Mouse (Mus musculus) neural tube, embryonic 11.5 days (tissue): ENCODE data around the gene Mvd. TPM values are rescaled to one million over a fixed set of nuclear protein-coding genes. Genes with fewer than 3 reads are reported as not detected.

ENCODE experiments used
- ATAC-seq: fragments of 200-750 bp; cut with Nextera tagmentation; 2 replicates; pipeline ENCODE4 v1.8.0; 2017; ENCODE audit warnings: moderate number of reproducible peaks, mild to moderate bottlenecking, moderate TSS enrichment, moderate library complexity; ENCODE audit not compliant: insufficient read depth, low FRiP score, low TSS enrichment
- DNase-seq: peaks from one replicate; pipeline ENCODE4 v3.0.0-alpha.2; 2015; ENCODE audit warnings: low spot score
- H3K27ac ChIP-seq: fragments of 300-500 bp; sonication (generic); 2 replicates; pipeline ENCODE4 v1.5.1; 2014; ENCODE audit warnings: low read depth, mild to moderate bottlenecking, low read length
- H3K27me3 ChIP-seq: fragments of 300-500 bp; sonication (generic); 2 replicates; pipeline ENCODE4 v1.6.1; 2014; ENCODE audit warnings: mild to moderate bottlenecking, low read length, mixed read lengths; ENCODE audit not compliant: control insufficient read depth, insufficient read depth
- H3K36me3 ChIP-seq: fragments of 300-500 bp; sonication (generic); 2 replicates; pipeline ENCODE4 v1.6.1; 2014; ENCODE audit warnings: mild to moderate bottlenecking, low read length, moderate library complexity, mixed read lengths; ENCODE audit not compliant: control insufficient read depth, insufficient read depth
- H3K4me1 ChIP-seq: fragments of 300-500 bp; sonication (generic); 2 replicates; pipeline ENCODE4 v1.6.1; 2014; ENCODE audit warnings: low read length, mixed read lengths; ENCODE audit not compliant: control insufficient read depth, insufficient read depth
- H3K4me2 ChIP-seq: fragments of 300-500 bp; sonication (generic); 2 replicates; pipeline ENCODE4 v1.6.1; 2014; ENCODE audit warnings: low read depth, mild to moderate bottlenecking, moderate library complexity
- H3K4me3 ChIP-seq: fragments of 300-500 bp; sonication (generic); 2 replicates; pipeline ENCODE4 v1.5.1; 2014; ENCODE audit warnings: low read depth, low read length
- H3K9ac ChIP-seq: fragments of 300-500 bp; sonication (generic); 2 replicates; pipeline ENCODE4 v1.6.1; 2014; ENCODE audit warnings: mild to moderate bottlenecking, low read length
- H3K9me3 ChIP-seq: fragments of 300-500 bp; sonication (generic); 2 replicates; pipeline ENCODE4 v1.6.1; 2016; ENCODE audit warnings: low read length; ENCODE audit not compliant: control insufficient read depth
- WGBS: fragments of 180-500 bp; shearing (Covaris S2); extraction: QIAGEN DNeasy Blood & Tissue Kit; methylation state at CpG from one replicate; pipeline ENCODE4 v1.1.7; 2014; 5-methylcytosine and 5-hydroxymethylcytosine counted together
- polyA plus RNA-seq: library from polyadenylated mRNA; unstranded; fragments of >200 nt; fragmentation: Nextera tagmentation; extraction: Ambion mirVana; gene quantifications from 2 replicates; pipeline ENCODE4 v1.2.1, GENCODE M21; 2014

The Mvd gene
- polyA plus RNA-seq, 1 experiment from 2014 or later, result 58.5 TPM

- Histone ChIP-seq H3K4me3 (no peak overlapping the region), H3K36me3 (no peaks in the 10 kb centered on the region), H3K4me1 (no peaks in the 10 kb centered on the region), H3K9me3 (no peaks in the 10 kb centered on the region), H3K4me2 (no peak overlapping the region), H3K27ac (no peak overlapping the region), H3K27me3 (no peaks in the 10 kb centered on the region), H3K9ac (no peak overlapping the region)
- WGBS, result 80% methylated on average over 9 of the region's 9 CpGs
- DNase-seq (no peak), ATAC-seq (no peak)
Measured at GRCm38 (mm10) chr8:122426145-122426544, 17.1 kb downstream of the Mvd start.

- ATAC-seq, result no peak
- H3K27me3 ChIP-seq, result no peaks in the 10 kb centered on the region
- no peak for DNase-seq
- no peaks in the 10 kb centered on the region for H3K4me1 ChIP-seq
- H3K36me3 ChIP-seq, result no peaks in the 10 kb centered on the region
- H3K27ac ChIP-seq, result no peak overlapping the region
- H3K9me3 ChIP-seq, result no peaks in the 10 kb centered on the region
- no peak overlapping the region for H3K4me3 ChIP-seq
- H3K4me2 ChIP-seq, result no peak overlapping the region
- WGBS, result 53% methylated on average over 5 of the region's 5 CpGs
- no peak overlapping the region for H3K9ac ChIP-seq
Measured at GRCm38 (mm10) chr8:122423659-122424058, 19.6 kb downstream of the Mvd start.

DNA sequence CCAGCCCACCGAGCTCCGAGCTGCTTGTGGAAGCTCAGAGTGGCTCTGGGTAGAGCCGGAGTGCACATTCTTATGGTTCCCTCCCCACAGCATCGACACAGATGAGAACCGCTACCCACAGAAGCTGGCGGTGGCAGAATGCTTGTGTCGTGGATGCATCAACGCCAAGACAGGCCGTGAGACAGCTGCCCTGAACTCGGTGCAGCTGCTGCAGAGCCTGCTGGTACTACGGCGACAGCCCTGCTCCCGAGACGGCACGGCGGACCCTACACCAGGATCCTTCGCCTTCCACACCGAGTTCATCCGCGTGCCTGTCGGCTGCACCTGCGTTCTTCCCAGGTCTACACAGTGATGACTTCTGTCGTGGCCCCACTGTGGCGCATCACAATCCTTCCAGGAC is 20.0 kb downstream of the Mvd start:
- Histone ChIP-seq H3K36me3 (peaks cover 3% of the 10 kb centered on the region; the same call in 1 of the 2 replicates), H3K4me3 (no peak overlapping the region), H3K9ac (no peak overlapping the region), H3K4me1 (no peaks in the 10 kb centered on the region), H3K9me3 (no peaks in the 10 kb centered on the region), H3K27ac (no peak overlapping the region), H3K4me2 (no peak overlapping the region), H3K27me3 (no peaks in the 10 kb centered on the region)
- WGBS, result 92% methylated on average over 24 of the region's 24 CpGs
- DNase-seq (no peak), ATAC-seq (no peak)

GRCm38 (mm10) chr8:122421376-122422070 is 21.7 kb downstream of the Mvd start, which contains the start of gene Il17c:
Gene Il17c (plus strand): TSS chr8:122422020.
- no peaks in the 10 kb centered on the region for H3K4me1 ChIP-seq
- peaks cover 10% of the 10 kb centered on the region for H3K36me3 ChIP-seq
- H3K9me3 ChIP-seq, result no peaks in the 10 kb centered on the region
- H3K4me3 ChIP-seq, result no peak within 1 kb of the TSS
- H3K27me3 ChIP-seq, result no peaks in the 10 kb centered on the region
- H3K9ac ChIP-seq, result no peak within 1 kb of the TSS
- no peak within 1 kb of the TSS for H3K4me2 ChIP-seq
- no peak for ATAC-seq
- 85% methylated on average over 14 of the region's 14 CpGs for WGBS
- H3K27ac ChIP-seq, result no peak within 1 kb of the TSS
- no peak for DNase-seq

GRCm38 (mm10) chr8:122419881-122420555 is 23.2 kb downstream of the Mvd start:
- Histone ChIP-seq H3K27me3 (no peaks in the 10 kb centered on the region), H3K9ac (no peak overlapping the region; the same call in 1 of the 2 replicates), H3K27ac (no peak overlapping the region), H3K4me1 (no peaks in the 10 kb centered on the region), H3K9me3 (no peaks in the 10 kb centered on the region), H3K4me3 (no peak overlapping the region), H3K4me2 (no peak overlapping the region), H3K36me3 (peaks cover 12% of the 10 kb centered on the region)
- DNase-seq (no peak), ATAC-seq (no peak)
- 77% methylated on average over 9 of the region's 9 CpGs for WGBS

DNA sequence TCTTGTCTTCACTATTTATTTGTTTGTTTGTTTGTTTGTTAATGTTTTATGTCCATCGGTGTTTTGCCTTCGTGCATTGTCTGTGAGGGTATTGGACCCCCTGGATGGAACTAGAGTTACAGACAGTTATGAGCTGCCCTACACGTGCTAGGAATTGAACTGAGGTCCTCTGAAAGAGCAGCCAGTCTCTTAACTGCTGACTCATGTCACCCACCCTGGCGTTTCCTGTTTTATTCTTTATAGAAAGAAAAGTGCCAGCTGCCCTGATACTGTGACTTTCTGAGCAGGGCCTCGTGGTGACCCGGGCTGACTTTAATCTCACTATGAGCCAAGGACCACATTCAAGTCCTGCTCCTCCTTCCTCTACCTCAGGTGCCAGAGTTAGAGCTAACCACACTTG is 27.7 kb downstream of the Mvd start:
- H3K4me2 ChIP-seq, result no peak overlapping the region
- no peak overlapping the region for H3K27ac ChIP-seq
- H3K4me1 ChIP-seq, result no peaks in the 10 kb centered on the region
- peaks cover 34% of the 10 kb centered on the region for H3K36me3 ChIP-seq
- 93% methylated on average over 6 of the region's 6 CpGs for WGBS
- ATAC-seq (no peak), DNase-seq (no peak)
- H3K27me3 ChIP-seq, result no peaks in the 10 kb centered on the region
- H3K9ac ChIP-seq, result no peak overlapping the region
- no peaks in the 10 kb centered on the region for H3K9me3 ChIP-seq
- H3K4me3 ChIP-seq, result no peak overlapping the region

DNA sequence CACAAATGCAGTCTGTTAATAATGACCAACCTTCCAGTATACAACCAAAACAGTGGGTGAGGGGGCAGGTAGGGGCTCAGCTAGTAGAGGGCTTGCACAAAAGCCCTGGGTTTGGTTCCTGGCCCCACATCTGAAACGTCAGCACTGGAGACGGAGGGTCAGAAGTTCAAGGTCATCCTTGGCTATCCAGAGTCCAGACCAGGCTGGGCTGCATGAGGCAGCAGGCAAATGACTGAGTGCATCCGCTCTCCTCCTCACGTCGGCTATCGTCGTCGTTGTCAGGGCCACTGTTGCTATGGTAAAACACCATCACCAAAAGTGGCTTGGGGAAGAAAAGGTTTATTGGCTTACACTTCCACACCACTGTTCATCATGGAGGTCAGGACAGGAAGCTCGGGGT is 28.9 kb downstream of the Mvd start:
- H3K36me3 ChIP-seq, result peaks cover 40% of the 10 kb centered on the region
- DNase-seq (no peak), ATAC-seq (no peak)
- no peak overlapping the region for H3K9ac ChIP-seq
- H3K4me1 ChIP-seq, result no peaks in the 10 kb centered on the region
- H3K27ac ChIP-seq, result no peak overlapping the region
- no peaks in the 10 kb centered on the region for H3K9me3 ChIP-seq
- WGBS, result 93% methylated on average over 9 of the region's 9 CpGs
- no peaks in the 10 kb centered on the region for H3K27me3 ChIP-seq
- no peak overlapping the region for H3K4me2 ChIP-seq
- no peak overlapping the region for H3K4me3 ChIP-seq

GRCm38 (mm10) chr8:122407678-122408077 is 35.5 kb downstream of the Mvd start:
- Histone ChIP-seq H3K4me3 (no peak overlapping the region), H3K4me2 (no peak overlapping the region), H3K9ac (no peak overlapping the region), H3K9me3 (no peaks in the 10 kb centered on the region), H3K36me3 (peaks cover 45% of the 10 kb centered on the region), H3K4me1 (no peaks in the 10 kb centered on the region), H3K27ac (no peak overlapping the region), H3K27me3 (no peaks in the 10 kb centered on the region)
- no peak for DNase-seq
- 94% methylated on average over 7 of the region's 7 CpGs for WGBS
- ATAC-seq, result no peak
